Comparison of ENCODE assay signal across 8 mouse cellular contexts in genomic region chr7:19164189-19164588, GRCm38 (mm10). TPM values are rescaled to one million over a fixed set of nuclear protein-coding genes. Genes with fewer than 3 reads are reported as not detected.
DNase-seq lines count a peak whose midpoint lies in the region; ATAC-seq lines count a peak whose summit lies in the region.

No protein-coding gene starts in this region.

- H3K9me3 ChIP-seq in midbrain, embryonic 10.5 days (replicated peaks) = peaks cover 4% of the 10 kb centered on the region; the same call in 1 of the 2 replicates
- no peaks in the 10 kb centered on the region for H3K9me3 ChIP-seq in midbrain, embryonic 16.5 days (replicated peaks; ENCODE audit: control insufficient read depth, low read length, poor library complexity, severe bottlenecking)
- H3K9me3 ChIP-seq in hindbrain, embryonic 11.5 days (ENCODE audit: control insufficient read depth, low read length) = no peaks in the 10 kb centered on the region
- H3K9me3 ChIP-seq in liver, embryonic 12.5 days (replicated peaks) = no peaks in the 10 kb centered on the region

- intact Hi-C loops in left cerebral cortex, postnatal 36 days (cut with DNase I) = no loop called here

- no peak overlapping the region for H3K27ac ChIP-seq in midbrain, embryonic 10.5 days (replicated peaks)
- no peak overlapping the region for H3K27ac ChIP-seq in midbrain, embryonic 16.5 days (ENCODE audit: low read length)
- no peak overlapping the region for H3K27ac ChIP-seq in hindbrain, embryonic 11.5 days (ENCODE audit: low read depth, low read length)
- no peak overlapping the region for H3K27ac ChIP-seq in liver, embryonic 12.5 days

- DNase-seq in midbrain, embryonic 10.5 days (ENCODE audit: low spot score) = peak; percentile 29
- peak; percentile 12 for DNase-seq in hindbrain, embryonic 11.5 days (ENCODE audit: low spot score)
- peak; percentile 39 for DNase-seq in yolk sac, embryonic 10.5 days (ENCODE audit: low spot score)
- DNase-seq in urinary bladder, postnatal 25 days (ENCODE audit: low spot score) = no peak
- no peak for DNase-seq in left cerebral cortex, postnatal 36 days (ENCODE audit: low spot score in 2 of 2)
- DNase-seq in urinary bladder, postnatal 10 days (ENCODE audit: low spot score) = no peak

- no peak for ATAC-seq in midbrain, embryonic 16.5 days
- ATAC-seq in hindbrain, embryonic 11.5 days (ENCODE audit: low FRiP score) = no peak
- peak; percentile 45; the same call in 1 of the 2 replicates for ATAC-seq in liver, embryonic 12.5 days

- no peaks in the 10 kb centered on the region for H3K36me3 ChIP-seq in midbrain, embryonic 10.5 days
- no peaks in the 10 kb centered on the region for H3K36me3 ChIP-seq in midbrain, embryonic 16.5 days (ENCODE audit: control insufficient read depth, insufficient read depth, low read length)
- no peaks in the 10 kb centered on the region for H3K36me3 ChIP-seq in hindbrain, embryonic 11.5 days (ENCODE audit: control insufficient read depth, insufficient read depth, low read length)
- no peaks in the 10 kb centered on the region for H3K36me3 ChIP-seq in liver, embryonic 12.5 days

- H3K4me3 ChIP-seq in midbrain, embryonic 10.5 days = peak overlapping the region; percentile 31
- no peak overlapping the region for H3K4me3 ChIP-seq in midbrain, embryonic 16.5 days (ENCODE audit: low read depth, low read length)
- H3K4me3 ChIP-seq in hindbrain, embryonic 11.5 days (ENCODE audit: low read depth, low read length) = no peak overlapping the region
- H3K4me3 ChIP-seq in liver, embryonic 12.5 days = no peak overlapping the region

- no peak overlapping the region for H3K9ac ChIP-seq in midbrain, embryonic 16.5 days (ENCODE audit: low read depth, low read length)
- H3K9ac ChIP-seq in hindbrain, embryonic 11.5 days (ENCODE audit: low read depth, low read length) = no peak overlapping the region
- H3K9ac ChIP-seq in liver, embryonic 12.5 days = peak overlapping the region; percentile 20; the same call in 1 of the 2 replicates

- peaks cover 43% of the 10 kb centered on the region for H3K4me1 ChIP-seq in midbrain, embryonic 10.5 days
- peaks cover 17% of the 10 kb centered on the region for H3K4me1 ChIP-seq in midbrain, embryonic 16.5 days (ENCODE audit: control insufficient read depth, insufficient read depth, low read length)
- peaks cover 7% of the 10 kb centered on the region for H3K4me1 ChIP-seq in hindbrain, embryonic 11.5 days (replicated peaks; ENCODE audit: control insufficient read depth, insufficient read depth, low read length)
- H3K4me1 ChIP-seq in liver, embryonic 12.5 days = peaks cover 47% of the 10 kb centered on the region

- under 1% methylated on average over 6 of the region's 6 CpGs for WGBS in midbrain, embryonic 10.5 days
- 3% methylated on average over 6 of the region's 6 CpGs for WGBS in midbrain, embryonic 16.5 days
- WGBS in hindbrain, embryonic 11.5 days = under 1% methylated on average over 6 of the region's 6 CpGs
- 0% methylated on average over 6 of the region's 6 CpGs for WGBS in liver, embryonic 12.5 days (ENCODE audit: insufficient replicate concordance)

- no peak overlapping the region for H3K4me2 ChIP-seq in midbrain, embryonic 16.5 days (ENCODE audit: low read length)
- peak overlapping the region; percentile 14; the same call in 1 of the 2 replicates for H3K4me2 ChIP-seq in hindbrain, embryonic 11.5 days (replicated peaks; ENCODE audit: low read depth, low read length)
- H3K4me2 ChIP-seq in liver, embryonic 12.5 days = peak overlapping the region; percentile 57

- H3K27me3 ChIP-seq in midbrain, embryonic 10.5 days (ENCODE audit: low read depth, poor library complexity, severe bottlenecking) = peaks cover 84% of the 10 kb centered on the region
- H3K27me3 ChIP-seq in midbrain, embryonic 16.5 days (ENCODE audit: control insufficient read depth, insufficient read depth, low read depth, low read length) = peaks cover 13% of the 10 kb centered on the region
- H3K27me3 ChIP-seq in hindbrain, embryonic 11.5 days (ENCODE audit: control insufficient read depth, insufficient read depth, low read length) = peaks cover 28% of the 10 kb centered on the region
- H3K27me3 ChIP-seq in liver, embryonic 12.5 days (replicated peaks) = peaks cover 85% of the 10 kb centered on the region

RNA-seq across cellular contexts. Expression of gene Gipr, which starts 1.7 kb away (rescaled TPM):
- 0.60 and 1.5 TPM in 2 replicates for polyA plus RNA-seq in midbrain, embryonic 10.5 days (2016; fragmentation: Nextera tagmentation; extraction: Ambion mirVana)
- 4.0 and 4.8 TPM in 2 replicates for polyA plus RNA-seq in midbrain, embryonic 16.5 days (2015; fragmentation: Nextera tagmentation; extraction: Ambion mirVana)
- 0.89 and 1.7 TPM in 2 replicates for polyA plus RNA-seq in hindbrain, embryonic 11.5 days (2014; fragmentation: Nextera tagmentation; extraction: Ambion mirVana)
- polyA plus RNA-seq in liver, embryonic 12.5 days (2016; fragmentation: Nextera tagmentation; extraction: Ambion mirVana) = 0.18 and 0.41 TPM in 2 replicates
- 1 to 10 TPM in 1 of 2 experiments, under 1 TPM in 1; 0.89 to 2.6 TPM for total RNA-seq in left cerebral cortex, postnatal 36 days (2021)

RNA-seq across cellular contexts. Expression of gene Eml2, which starts 12.0 kb away (rescaled TPM):
- polyA plus RNA-seq in midbrain, embryonic 10.5 days (2016; fragmentation: Nextera tagmentation; extraction: Ambion mirVana) = 4.3 and 4.8 TPM in 2 replicates
- 10.6 TPM in 2 replicates for polyA plus RNA-seq in midbrain, embryonic 16.5 days (2015; fragmentation: Nextera tagmentation; extraction: Ambion mirVana)
- 1.4 and 2.0 TPM in 2 replicates for polyA plus RNA-seq in hindbrain, embryonic 11.5 days (2014; fragmentation: Nextera tagmentation; extraction: Ambion mirVana)
- polyA plus RNA-seq in liver, embryonic 12.5 days (2016; fragmentation: Nextera tagmentation; extraction: Ambion mirVana) = 4.1 and 5.1 TPM in 2 replicates
- total RNA-seq in left cerebral cortex, postnatal 36 days (2021) = 100 to 1,000 TPM; 124 to 156 TPM

RNA-seq across cellular contexts. Expression of gene Snrpd2, which starts 14.7 kb away (rescaled TPM):
- 168 and 180 TPM in 2 replicates for polyA plus RNA-seq in midbrain, embryonic 10.5 days (2016; fragmentation: Nextera tagmentation; extraction: Ambion mirVana)
- 105 TPM in 2 replicates for polyA plus RNA-seq in midbrain, embryonic 16.5 days (2015; fragmentation: Nextera tagmentation; extraction: Ambion mirVana)
- 143 and 149 TPM in 2 replicates for polyA plus RNA-seq in hindbrain, embryonic 11.5 days (2014; fragmentation: Nextera tagmentation; extraction: Ambion mirVana)
- 97.8 and 98.3 TPM in 2 replicates for polyA plus RNA-seq in liver, embryonic 12.5 days (2016; fragmentation: Nextera tagmentation; extraction: Ambion mirVana)
- 10 to 100 TPM; 70.3 to 76.0 TPM for total RNA-seq in left cerebral cortex, postnatal 36 days (2021)

RNA-seq across cellular contexts. Expression of gene Qpctl, which starts 15.1 kb away (rescaled TPM):
- polyA plus RNA-seq in midbrain, embryonic 10.5 days (2016; fragmentation: Nextera tagmentation; extraction: Ambion mirVana) = 17.0 and 21.2 TPM in 2 replicates
- polyA plus RNA-seq in midbrain, embryonic 16.5 days (2015; fragmentation: Nextera tagmentation; extraction: Ambion mirVana) = 24.9 and 28.8 TPM in 2 replicates
- 11.7 and 12.0 TPM in 2 replicates for polyA plus RNA-seq in hindbrain, embryonic 11.5 days (2014; fragmentation: Nextera tagmentation; extraction: Ambion mirVana)
- polyA plus RNA-seq in liver, embryonic 12.5 days (2016; fragmentation: Nextera tagmentation; extraction: Ambion mirVana) = 4.9 and 5.5 TPM in 2 replicates
- total RNA-seq in left cerebral cortex, postnatal 36 days (2021) = 10 to 100 TPM; 14.6 to 17.3 TPM

RNA-seq across cellular contexts. Expression of gene Fbxo46, which starts 44.5 kb away (rescaled TPM):
- polyA plus RNA-seq in midbrain, embryonic 10.5 days (2016; fragmentation: Nextera tagmentation; extraction: Ambion mirVana) = 17.6 and 19.4 TPM in 2 replicates
- polyA plus RNA-seq in midbrain, embryonic 16.5 days (2015; fragmentation: Nextera tagmentation; extraction: Ambion mirVana) = 18.2 and 21.1 TPM in 2 replicates
- polyA plus RNA-seq in hindbrain, embryonic 11.5 days (2014; fragmentation: Nextera tagmentation; extraction: Ambion mirVana) = 8.7 and 8.8 TPM in 2 replicates
- 8.1 and 10.1 TPM in 2 replicates for polyA plus RNA-seq in liver, embryonic 12.5 days (2016; fragmentation: Nextera tagmentation; extraction: Ambion mirVana)
- 10 to 100 TPM; 14.0 to 14.3 TPM for total RNA-seq in left cerebral cortex, postnatal 36 days (2021)

Comparison
In these comparisons a context has a peak if more than half of its experiments do, and no peak if none do; other contexts are left out.
1. DNase-seq: peak in midbrain, embryonic 10.5 days (single experiment), hindbrain, embryonic 11.5 days (single experiment) and yolk sac, embryonic 10.5 days (single experiment); none in urinary bladder, postnatal 25 days (single experiment), left cerebral cortex, postnatal 36 days (0 of 2) and urinary bladder, postnatal 10 days (single experiment).